Mouse (Mus musculus): Measurements from ENCODE around the gene Lsm2. TPM values are rescaled to one million over a fixed set of nuclear protein-coding genes. Genes with fewer than 3 reads are reported as not detected.
"Not testable (repeated sequence)": the region's sequence is repeated elsewhere in the genome, so short reads cannot be mapped to it uniquely, and the experiment has no call there.

Gene Lsm2
- total RNA-seq, 4 experiments from 2014 or later, result 28.2 to 35.4 (median 30.1) TPM

DNA sequence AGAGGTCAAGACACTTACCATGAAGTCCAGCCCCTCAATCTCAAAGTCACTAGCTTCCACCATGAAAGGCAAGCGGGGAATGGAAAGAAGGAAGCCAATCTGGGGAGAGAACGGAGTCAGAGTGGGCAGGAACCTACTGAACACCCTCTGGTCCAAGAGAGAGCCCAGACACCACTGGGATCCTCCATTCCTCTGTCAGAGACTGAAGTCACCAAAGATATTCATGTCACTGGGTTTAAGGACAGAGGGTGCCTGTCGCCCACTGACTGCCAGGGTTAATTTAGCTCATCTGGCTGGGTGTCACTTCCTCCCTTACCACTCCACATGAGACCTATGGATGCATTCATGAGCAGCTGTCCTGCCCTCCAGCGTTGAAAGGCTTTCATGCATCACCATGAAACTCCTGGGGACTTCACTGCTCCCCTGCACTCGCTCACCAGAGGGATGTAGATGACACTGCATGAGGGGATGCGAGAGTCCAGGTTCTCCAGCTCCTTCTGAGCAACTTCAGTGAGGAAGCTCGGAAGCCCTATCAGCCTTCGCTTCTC is 50.7 kb downstream of the Lsm2 start:
- DNase-seq, result no peak

- not testable (repeated sequence) for DNase-seq
Measured at GRCm38 (mm10) chr17:35033703-35034102, 52.0 kb downstream of the Lsm2 start.

GRCm38 (mm10) chr17:35034896-35035295 is 53.2 kb downstream of the Lsm2 start:
- no peak for DNase-seq

Other genes with a start within 250 kb of the Lsm2 start
- 100 to 1,000 TPM; 116 to 180 (median 142) TPM for gene C4b, start 238.0 kb upstream of the Lsm2 start, total RNA-seq (2022)
- over 10,000 TPM in 2 of 4 experiments, 1,000 to 10,000 TPM in 2; 6,868 to 18,233 (median 12,184) TPM for gene Cyp21a1, start 177.3 kb upstream of the Lsm2 start, total RNA-seq (2022)
- gene Stk19, start 144.9 kb upstream of the Lsm2 start, total RNA-seq (2022), result 10 to 100 TPM; 43.2 to 75.9 (median 64.6) TPM
- 10 to 100 TPM; 48.2 to 76.5 (median 67.0) TPM for gene Dxo, start 144.8 kb upstream of the Lsm2 start, total RNA-seq (2022)
- 10 to 100 TPM; 67.2 to 85.0 (median 83.5) TPM for gene Skiv2l, start 131.7 kb upstream of the Lsm2 start, total RNA-seq (2022)
- 10 to 100 TPM; 41.7 to 59.8 (median 53.8) TPM for gene Nelfe, start 131.5 kb upstream of the Lsm2 start, total RNA-seq (2022)
- gene Cfb, start 119.3 kb upstream of the Lsm2 start, total RNA-seq (2022), result 10 to 100 TPM in 3 of 4 experiments, 1 to 10 TPM in 1; 9.5 to 29.5 (median 17.1) TPM
- 10 to 100 TPM; 15.0 to 21.0 (median 18.0) TPM for gene Zbtb12, start 102.4 kb upstream of the Lsm2 start, total RNA-seq (2022)
- under 1 TPM in 1 of 4 experiments, not detected in 3; 0.89 TPM for gene Gm20547, start 99.8 kb upstream of the Lsm2 start, total RNA-seq (2022)
- gene C2, start 83.6 kb upstream of the Lsm2 start, total RNA-seq (2022), result 100 to 1,000 TPM in 3 of 4 experiments, 10 to 100 TPM in 1; 86.8 to 164 (median 129) TPM
- 100 to 1,000 TPM; 148 to 179 (median 173) TPM for gene Ehmt2, start 83.4 kb upstream of the Lsm2 start, total RNA-seq (2022)
- 1 to 10 TPM in 2 of 4 experiments, under 1 TPM in 2; 0.73 to 1.8 (median 1.1) TPM for gene Slc44a4, start 67.4 kb upstream of the Lsm2 start, total RNA-seq (2022)
- 10 to 100 TPM; 27.3 to 39.4 (median 28.1) TPM for gene Neu1, start 50.6 kb upstream of the Lsm2 start, total RNA-seq (2022)
- gene Hspa1b, start 22.6 kb upstream of the Lsm2 start, total RNA-seq (2022), result 100 to 1,000 TPM in 1 of 4 experiments, 10 to 100 TPM in 3; 24.5 to 115 (median 36.0) TPM
- under 1 TPM in 1 of 4 experiments, not detected in 3; 0.73 TPM for gene Gm20481, start 11.9 kb upstream of the Lsm2 start, total RNA-seq (2022)
- 10 to 100 TPM; 11.9 to 35.8 (median 14.4) TPM for gene Hspa1a, start 9.7 kb upstream of the Lsm2 start, total RNA-seq (2022)
- gene Hspa1l, start 9.2 kb upstream of the Lsm2 start, total RNA-seq (2022), result under 1 TPM; 0.14 to 0.25 (median 0.17) TPM
- 10 to 100 TPM; 57.9 to 76.0 (median 67.7) TPM for gene Vars, start 19.1 kb downstream of the Lsm2 start, total RNA-seq (2022)
- gene Vwa7, start 34.7 kb downstream of the Lsm2 start, total RNA-seq (2022), result 1 to 10 TPM in 2 of 4 experiments, under 1 TPM in 2; 0.75 to 1.8 (median 1.2) TPM
- 1 to 10 TPM in 2 of 4 experiments, under 1 TPM in 2; 0.91 to 2.8 (median 0.99) TPM for gene Sapcd1, start 46.2 kb downstream of the Lsm2 start, total RNA-seq (2022)
- gene Msh5, start 64.9 kb downstream of the Lsm2 start, total RNA-seq (2022), result 1 to 10 TPM in 3 of 4 experiments, under 1 TPM in 1; 0.73 to 4.0 (median 2.2) TPM
- 100 to 1,000 TPM in 2 of 4 experiments, 10 to 100 TPM in 2; 83.2 to 134 (median 113) TPM for gene Clic1, start 68.1 kb downstream of the Lsm2 start, total RNA-seq (2022)
- gene Ddah2, start 77.2 kb downstream of the Lsm2 start, total RNA-seq (2022), result 10 to 100 TPM; 12.4 to 29.5 (median 21.6) TPM
- gene Ly6g6c, start 83.5 kb downstream of the Lsm2 start, total RNA-seq (2022), result not detected
- gene Mpig6b, start 84.3 kb downstream of the Lsm2 start, total RNA-seq (2022), result not detected
- not detected for gene Ly6g6e, start 95.0 kb downstream of the Lsm2 start, total RNA-seq (2022)
- gene Ly6g6d, start 96.2 kb downstream of the Lsm2 start, total RNA-seq (2022), result under 1 TPM in 2 of 4 experiments, not detected in 2; 0.46 to 0.68 TPM
- not detected for gene Ly6g6f, start 103.7 kb downstream of the Lsm2 start, total RNA-seq (2022)
- gene Abhd16a, start 107.4 kb downstream of the Lsm2 start, total RNA-seq (2022), result 100 to 1,000 TPM in 2 of 4 experiments, 10 to 100 TPM in 2; 79.4 to 124 (median 103) TPM
- not detected for gene Ly6g5c, start 126.4 kb downstream of the Lsm2 start, total RNA-seq (2022)
- gene Ly6g5b, start 133.6 kb downstream of the Lsm2 start, total RNA-seq (2022), result under 1 TPM in 3 of 4 experiments, not detected in 1; 0.38 to 0.91 (median 0.40) TPM
- gene Gpank1, start 139.6 kb downstream of the Lsm2 start, total RNA-seq (2022), result 10 to 100 TPM; 12.6 to 17.9 (median 14.5) TPM
- gene Csnk2b, start 140.2 kb downstream of the Lsm2 start, total RNA-seq (2022), result 100 to 1,000 TPM; 196 to 224 (median 222) TPM
- gene D17H6S53E, start 144.5 kb downstream of the Lsm2 start, total RNA-seq (2022), result 10 to 100 TPM; 29.3 to 41.2 (median 39.6) TPM
- under 1 TPM in 2 of 4 experiments, not detected in 2; 0.28 to 0.32 TPM for gene Apom, start 150.2 kb downstream of the Lsm2 start, total RNA-seq (2022)
- gene Bag6, start 153.3 kb downstream of the Lsm2 start, total RNA-seq (2022), result 100 to 1,000 TPM; 354 to 477 (median 417) TPM
- 100 to 1,000 TPM; 241 to 340 (median 274) TPM for gene Prrc2a, start 183.0 kb downstream of the Lsm2 start, total RNA-seq (2022)
- 10 to 100 TPM in 2 of 4 experiments, 1 to 10 TPM in 2; 5.5 to 14.5 (median 10.5) TPM for gene Aif1, start 194.2 kb downstream of the Lsm2 start, total RNA-seq (2022)
- gene Lst1, start 206.6 kb downstream of the Lsm2 start, total RNA-seq (2022), result 10 to 100 TPM in 1 of 4 experiments, 1 to 10 TPM in 3; 4.7 to 11.3 (median 8.2) TPM
- 10 to 100 TPM in 1 of 4 experiments, 1 to 10 TPM in 3; 1.3 to 10.3 (median 4.5) TPM for gene Ltb, start 212.6 kb downstream of the Lsm2 start, total RNA-seq (2022)
- gene Tnf, start 220.1 kb downstream of the Lsm2 start, total RNA-seq (2022), result 1 to 10 TPM in 2 of 4 experiments, under 1 TPM in 2; 0.56 to 2.2 (median 0.89) TPM
- gene Lta, start 223.5 kb downstream of the Lsm2 start, total RNA-seq (2022), result 1 to 10 TPM in 1 of 4 experiments, under 1 TPM in 3; 0.28 to 1.1 (median 0.63) TPM
- gene Gm16181, start 239.0 kb downstream of the Lsm2 start, total RNA-seq (2022), result not detected